Mouse (Mus musculus): ENCODE measurements around the gene Fggy. TPM values are rescaled to one million over a fixed set of nuclear protein-coding genes. Genes with fewer than 3 reads are reported as not detected.

Gene Fggy
- polyA plus RNA-seq, 1 experiment from 2014 or later: 8.1 TPM

DNA sequence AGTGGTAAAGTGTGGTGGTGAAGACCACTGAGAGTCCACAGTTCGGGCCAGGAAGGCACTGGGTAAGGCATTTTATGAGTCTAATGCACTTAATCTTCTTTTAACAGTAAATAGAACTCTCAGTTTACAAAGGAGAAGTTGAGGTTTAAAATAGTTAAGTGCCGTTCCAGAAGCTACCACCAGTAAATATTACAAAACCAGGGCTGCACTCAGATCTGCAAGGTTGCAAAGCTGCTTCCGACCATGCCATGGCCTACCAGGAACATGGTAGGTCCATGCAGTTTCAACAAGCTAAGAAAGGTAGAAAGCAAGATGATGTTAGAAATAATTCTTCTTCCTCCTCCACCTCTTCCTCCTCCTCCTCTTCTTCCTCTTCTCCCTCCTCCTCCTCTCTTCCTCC, 309.8 kb downstream of the Fggy start:
- no peak overlapping the region for H3K4me3 ChIP-seq (ENCODE audit: low read depth, low read length)
- no peaks in the 10 kb centered on the region for H3K27me3 ChIP-seq (ENCODE audit: control insufficient read depth, insufficient read depth, low read length)
- no peaks in the 10 kb centered on the region for H3K9me3 ChIP-seq (ENCODE audit: control insufficient read depth, low read depth, low read length)
- H3K4me1 ChIP-seq (ENCODE audit: control insufficient read depth, insufficient read depth, low read length): peaks cover 1% of the 10 kb centered on the region; the same call in 1 of the 2 replicates
- H3K9ac ChIP-seq (replicated peaks; ENCODE audit: low read depth, low read length): no peak overlapping the region
- no peaks in the 10 kb centered on the region for H3K36me3 ChIP-seq (ENCODE audit: control insufficient read depth, insufficient read depth, low read length)
- no peak overlapping the region for H3K27ac ChIP-seq (ENCODE audit: low read length)
- no peak for ATAC-seq (ENCODE audit: insufficient number of reproducible peaks, insufficient read depth, low FRiP score, low read depth)
- no peak overlapping the region for H3K4me2 ChIP-seq (replicated peaks; ENCODE audit: low read depth, low read length)
- 80% methylated on average over 3 of the region's 3 CpGs for WGBS

DNA sequence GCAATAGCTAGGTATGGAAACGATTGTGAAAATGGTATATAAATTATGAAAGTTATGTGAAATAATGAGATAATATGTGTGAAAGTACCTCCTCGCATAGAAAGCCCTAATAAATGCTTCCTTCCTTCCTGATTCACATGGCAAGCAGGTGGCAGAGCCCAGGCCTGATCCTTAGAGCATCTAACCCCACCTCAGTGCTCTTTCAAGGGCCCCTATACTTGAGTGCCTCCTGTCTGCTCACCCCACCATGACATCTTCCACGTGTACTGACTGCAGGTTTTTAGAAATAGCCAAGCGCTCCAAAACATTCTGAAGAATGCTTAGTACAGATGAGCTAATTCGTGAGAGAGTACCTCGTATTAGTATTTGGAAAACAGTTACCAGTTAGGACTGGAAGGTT, 311.0 kb downstream of the Fggy start:
- WGBS: 80% methylated on average over 6 of the region's 6 CpGs
- H3K4me2 ChIP-seq (replicated peaks; ENCODE audit: low read depth, low read length): no peak overlapping the region
- no peaks in the 10 kb centered on the region for H3K27me3 ChIP-seq (ENCODE audit: control insufficient read depth, insufficient read depth, low read length)
- H3K9me3 ChIP-seq (ENCODE audit: control insufficient read depth, low read depth, low read length): no peaks in the 10 kb centered on the region
- no peak overlapping the region for H3K27ac ChIP-seq (ENCODE audit: low read length)
- ATAC-seq (ENCODE audit: insufficient number of reproducible peaks, insufficient read depth, low FRiP score, low read depth): no peak
- no peaks in the 10 kb centered on the region for H3K36me3 ChIP-seq (ENCODE audit: control insufficient read depth, insufficient read depth, low read length)
- H3K4me3 ChIP-seq (ENCODE audit: low read depth, low read length): no peak overlapping the region
- no peaks in the 10 kb centered on the region for H3K4me1 ChIP-seq (ENCODE audit: control insufficient read depth, insufficient read depth, low read length)
- no peak overlapping the region for H3K9ac ChIP-seq (replicated peaks; ENCODE audit: low read depth, low read length)

DNA sequence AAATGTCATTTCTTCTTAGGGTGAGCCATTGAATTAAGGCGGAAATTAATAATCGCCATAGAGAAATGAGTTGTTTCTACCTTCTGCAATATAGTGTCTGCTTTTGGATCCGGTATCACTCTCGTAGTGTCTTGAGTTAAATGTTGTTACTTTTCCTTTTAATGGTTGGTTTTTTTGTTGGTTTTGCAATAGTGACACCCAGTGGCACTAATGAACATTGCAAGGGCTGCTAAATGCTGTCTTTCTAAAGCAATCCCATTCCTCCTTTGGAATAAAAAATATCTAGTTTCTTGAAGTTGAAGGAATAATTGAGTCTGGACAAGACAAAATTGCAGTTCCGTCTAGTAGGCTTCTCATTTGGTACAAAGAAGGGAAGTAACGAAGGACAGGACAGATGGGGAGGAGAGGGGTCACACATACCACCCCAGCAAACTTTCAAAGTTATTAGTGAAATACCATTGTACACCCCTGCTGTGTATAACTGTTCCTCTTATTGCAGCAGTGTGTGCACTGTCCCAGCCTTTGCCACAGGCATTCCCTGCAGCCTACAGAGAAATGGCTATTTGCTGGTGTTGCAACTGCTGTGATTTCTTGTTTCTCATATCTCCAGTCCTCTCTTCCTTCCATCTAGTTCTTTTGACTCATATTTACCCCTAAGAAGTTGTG, 314.0 kb downstream of the Fggy start:
- H3K36me3 ChIP-seq (ENCODE audit: control insufficient read depth, insufficient read depth, low read length): no peaks in the 10 kb centered on the region
- no peak overlapping the region for H3K4me3 ChIP-seq (ENCODE audit: low read depth, low read length)
- no peak for ATAC-seq (ENCODE audit: insufficient number of reproducible peaks, insufficient read depth, low FRiP score, low read depth)
- no peak overlapping the region for H3K4me2 ChIP-seq (replicated peaks; ENCODE audit: low read depth, low read length)
- WGBS: 18% methylated on average over 6 of the region's 6 CpGs
- no peak overlapping the region; the same call in 1 of the 2 replicates for H3K27ac ChIP-seq (ENCODE audit: low read length)
- 0 out of 2 replicates have a peak, but pooled peaks cover 2% of the 10 kb centered on the region for H3K4me1 ChIP-seq (ENCODE audit: control insufficient read depth, insufficient read depth, low read length)
- H3K9me3 ChIP-seq (ENCODE audit: control insufficient read depth, low read depth, low read length): no peaks in the 10 kb centered on the region
- no peaks in the 10 kb centered on the region for H3K27me3 ChIP-seq (ENCODE audit: control insufficient read depth, insufficient read depth, low read length)
- no peak overlapping the region for H3K9ac ChIP-seq (replicated peaks; ENCODE audit: low read depth, low read length)

- Histone ChIP-seq H3K36me3 (ENCODE audit: control insufficient read depth, insufficient read depth, low read length) (no peaks in the 10 kb centered on the region), H3K27ac (ENCODE audit: low read length) (no peak overlapping the region), H3K9me3 (ENCODE audit: control insufficient read depth, low read depth, low read length) (no peaks in the 10 kb centered on the region), H3K9ac (replicated peaks; ENCODE audit: low read depth, low read length) (no peak overlapping the region), H3K27me3 (ENCODE audit: control insufficient read depth, insufficient read depth, low read length) (no peaks in the 10 kb centered on the region), H3K4me1 (ENCODE audit: control insufficient read depth, insufficient read depth, low read length) (0 out of 2 replicates have a peak, but pooled peaks cover 2% of the 10 kb centered on the region), H3K4me2 (replicated peaks; ENCODE audit: low read depth, low read length) (no peak overlapping the region), H3K4me3 (ENCODE audit: low read depth, low read length) (no peak overlapping the region)
- no peak for ATAC-seq (ENCODE audit: insufficient number of reproducible peaks, insufficient read depth, low FRiP score, low read depth)
- WGBS: 65% methylated on average over 4 of the region's 4 CpGs
Observed at GRCm38 (mm10) chr4:95875896-95876295, 318.6 kb downstream of the Fggy start.

- 89% methylated on average over 4 of the region's 4 CpGs for WGBS
- H3K9ac ChIP-seq (replicated peaks; ENCODE audit: low read depth, low read length): no peak overlapping the region
- 0 out of 2 replicates have a peak, but pooled peaks cover 8% of the 10 kb centered on the region for H3K4me1 ChIP-seq (ENCODE audit: control insufficient read depth, insufficient read depth, low read length)
- H3K9me3 ChIP-seq (ENCODE audit: control insufficient read depth, low read depth, low read length): no peaks in the 10 kb centered on the region
- no peaks in the 10 kb centered on the region for H3K36me3 ChIP-seq (ENCODE audit: control insufficient read depth, insufficient read depth, low read length)
- H3K27ac ChIP-seq (ENCODE audit: low read length): no peak overlapping the region
- no peak for ATAC-seq (ENCODE audit: insufficient number of reproducible peaks, insufficient read depth, low FRiP score, low read depth)
- no peak overlapping the region for H3K4me2 ChIP-seq (replicated peaks; ENCODE audit: low read depth, low read length)
- H3K4me3 ChIP-seq (ENCODE audit: low read depth, low read length): no peak overlapping the region
- no peaks in the 10 kb centered on the region for H3K27me3 ChIP-seq (ENCODE audit: control insufficient read depth, insufficient read depth, low read length)
Observed at GRCm38 (mm10) chr4:95877436-95877835, 320.1 kb downstream of the Fggy start.

- H3K4me2 ChIP-seq (replicated peaks; ENCODE audit: low read depth, low read length): no peak overlapping the region
- WGBS: 70% methylated on average over 4 of the region's 4 CpGs
- ATAC-seq (ENCODE audit: insufficient number of reproducible peaks, insufficient read depth, low FRiP score, low read depth): no peak
- no peaks in the 10 kb centered on the region for H3K27me3 ChIP-seq (ENCODE audit: control insufficient read depth, insufficient read depth, low read length)
- no peaks in the 10 kb centered on the region for H3K36me3 ChIP-seq (ENCODE audit: control insufficient read depth, insufficient read depth, low read length)
- H3K27ac ChIP-seq (ENCODE audit: low read length): no peak overlapping the region
- H3K9me3 ChIP-seq (ENCODE audit: control insufficient read depth, low read depth, low read length): no peaks in the 10 kb centered on the region
- H3K4me1 ChIP-seq (ENCODE audit: control insufficient read depth, insufficient read depth, low read length): 0 out of 2 replicates have a peak, but pooled peaks cover 9% of the 10 kb centered on the region
- H3K9ac ChIP-seq (replicated peaks; ENCODE audit: low read depth, low read length): no peak overlapping the region
- H3K4me3 ChIP-seq (ENCODE audit: low read depth, low read length): no peak overlapping the region
Observed at GRCm38 (mm10) chr4:95881751-95882350, 324.5 kb downstream of the Fggy start.

DNA sequence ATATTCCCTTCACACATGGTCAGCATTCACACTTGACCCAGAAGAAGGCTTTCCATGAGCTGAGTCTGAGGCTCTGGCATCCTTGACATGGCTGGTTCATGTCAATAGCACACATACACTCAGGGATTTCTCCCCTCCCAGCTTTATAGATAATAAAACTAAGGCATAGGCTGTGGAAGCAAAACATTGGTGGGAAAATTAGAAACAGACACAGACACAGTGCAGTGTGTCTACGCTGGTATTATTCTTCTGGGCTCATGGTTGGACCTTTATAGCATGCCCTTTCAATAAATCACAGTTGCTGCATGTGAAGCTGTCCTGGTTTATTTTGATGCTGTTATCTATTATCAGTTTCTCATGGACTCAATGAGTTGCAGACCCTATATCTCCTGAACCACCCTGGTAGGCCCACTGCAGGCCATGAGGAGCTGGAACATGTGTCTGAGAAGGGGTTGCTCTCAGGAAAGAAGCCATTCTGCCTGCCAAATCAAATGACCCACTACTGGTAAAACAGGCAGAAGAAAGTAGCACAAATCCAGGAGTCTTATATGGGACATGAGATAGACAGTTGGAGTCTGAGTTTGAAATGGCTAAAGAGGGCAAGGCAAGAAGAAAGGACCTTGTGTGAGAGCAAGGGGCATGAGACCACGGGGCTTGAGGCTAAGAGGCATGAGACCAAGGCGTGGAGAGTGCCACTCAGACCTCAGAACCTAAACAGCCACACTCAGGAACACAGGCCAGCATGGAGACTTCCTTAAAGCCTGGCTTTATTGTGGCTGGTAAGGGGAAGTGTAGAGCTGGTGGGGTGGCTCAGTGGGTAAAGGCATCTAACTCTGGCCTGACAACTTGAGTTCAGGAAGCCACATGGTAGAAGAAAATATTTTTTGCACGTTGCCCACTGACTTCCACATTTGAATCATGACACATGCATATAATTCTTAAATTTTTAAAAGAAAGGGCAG, 327.2 kb downstream of the Fggy start:
- no peak overlapping the region for H3K9ac ChIP-seq (replicated peaks; ENCODE audit: low read depth, low read length)
- no peaks in the 10 kb centered on the region for H3K36me3 ChIP-seq (ENCODE audit: control insufficient read depth, insufficient read depth, low read length)
- H3K9me3 ChIP-seq (ENCODE audit: control insufficient read depth, low read depth, low read length): no peaks in the 10 kb centered on the region
- WGBS: 83% methylated on average over 4 of the region's 4 CpGs
- H3K4me2 ChIP-seq (replicated peaks; ENCODE audit: low read depth, low read length): no peak overlapping the region
- H3K27me3 ChIP-seq (ENCODE audit: control insufficient read depth, insufficient read depth, low read length): no peaks in the 10 kb centered on the region
- no peak for ATAC-seq (ENCODE audit: insufficient number of reproducible peaks, insufficient read depth, low FRiP score, low read depth)
- H3K4me3 ChIP-seq (ENCODE audit: low read depth, low read length): no peak overlapping the region
- H3K4me1 ChIP-seq (ENCODE audit: control insufficient read depth, insufficient read depth, low read length): 0 out of 2 replicates have a peak, but pooled peaks cover 9% of the 10 kb centered on the region
- no peak overlapping the region for H3K27ac ChIP-seq (ENCODE audit: low read length)

- Histone ChIP-seq H3K9ac (replicated peaks; ENCODE audit: low read depth, low read length) (no peak overlapping the region), H3K4me2 (replicated peaks; ENCODE audit: low read depth, low read length) (no peak overlapping the region), H3K4me1 (ENCODE audit: control insufficient read depth, insufficient read depth, low read length) (peaks cover 24% of the 10 kb centered on the region), H3K4me3 (ENCODE audit: low read depth, low read length) (no peak overlapping the region), H3K27ac (ENCODE audit: low read length) (no peak overlapping the region), H3K27me3 (ENCODE audit: control insufficient read depth, insufficient read depth, low read length) (no peaks in the 10 kb centered on the region), H3K36me3 (ENCODE audit: control insufficient read depth, insufficient read depth, low read length) (no peaks in the 10 kb centered on the region), H3K9me3 (ENCODE audit: control insufficient read depth, low read depth, low read length) (no peaks in the 10 kb centered on the region)
- WGBS: 80% methylated on average over 2 of the region's 2 CpGs
- ATAC-seq (ENCODE audit: insufficient number of reproducible peaks, insufficient read depth, low FRiP score, low read depth): no peak
Observed at GRCm38 (mm10) chr4:95895199-95895754, 338.0 kb downstream of the Fggy start.
